Mouse (Mus musculus) limb, embryonic 12.5 days (tissue): ENCODE measurements around the gene Xiap. TPM values are rescaled to one million over a fixed set of nuclear protein-coding genes. Genes with fewer than 3 reads are reported as not detected.
A peak's percentile ranks its signal among the peaks of the same experiment; 100 is the strongest.

Experiments
- ATAC-seq: fragments of 200-750 bp; cut with Nextera tagmentation; 2 replicates; pipeline ENCODE4 v1.8.0; 2017; ENCODE audit warnings: low read depth, moderate TSS enrichment; ENCODE audit not compliant: insufficient number of reproducible peaks, insufficient read depth, low FRiP score, low TSS enrichment
- H3K27ac ChIP-seq: fragments of 300-500 bp; sonication (generic); 2 replicates; pipeline ENCODE4 v1.5.1; 2016; ENCODE audit warnings: mild to moderate bottlenecking, moderate library complexity
- H3K27me3 ChIP-seq: fragments of 300-500 bp; sonication (generic); 2 replicates; pipeline ENCODE4 v1.6.1; 2016; ENCODE audit warnings: mild to moderate bottlenecking, moderate library complexity
- H3K36me3 ChIP-seq: fragments of 300-500 bp; sonication (generic); 2 replicates; pipeline ENCODE4 v1.6.1; 2016; ENCODE audit warnings: mild to moderate bottlenecking, moderate library complexity
- H3K4me1 ChIP-seq: fragments of 300-500 bp; sonication (generic); replicated peaks from 2 replicates; pipeline ENCODE4 v1.6.1; 2016
- H3K4me2 ChIP-seq: fragments of 300-500 bp; sonication (generic); 2 replicates; pipeline ENCODE4 v1.6.1; 2016; ENCODE audit warnings: mild to moderate bottlenecking, moderate library complexity
- H3K4me3 ChIP-seq: fragments of 300-500 bp; sonication (generic); replicated peaks from 2 replicates; pipeline ENCODE4 v1.5.1; 2016; ENCODE audit warnings: mild to moderate bottlenecking
- H3K9ac ChIP-seq: fragments of 300-500 bp; sonication (generic); replicated peaks from 2 replicates; pipeline ENCODE4 v1.6.1; 2016; ENCODE audit warnings: mild to moderate bottlenecking, moderate library complexity
- H3K9me3 ChIP-seq: fragments of 300-500 bp; sonication (generic); 2 replicates; pipeline ENCODE4 v1.6.1; 2016; ENCODE audit warnings: mild to moderate bottlenecking, moderate library complexity
- WGBS: fragments of 180-500 bp; shearing (Covaris S2); methylation state at CpG from one replicate; pipeline ENCODE4 v1.1.7; 2016; 5-methylcytosine and 5-hydroxymethylcytosine counted together
- polyA plus RNA-seq: library from polyadenylated mRNA; unstranded; fragments of >200 nt; fragmentation: Nextera tagmentation; extraction: Ambion mirVana; gene quantifications from 2 replicates; pipeline ENCODE4 v1.2.1, GENCODE M21; 2016

Xiap gene
- polyA plus RNA-seq, 1 experiment from 2014 or later, result 14.8 TPM

DNA sequence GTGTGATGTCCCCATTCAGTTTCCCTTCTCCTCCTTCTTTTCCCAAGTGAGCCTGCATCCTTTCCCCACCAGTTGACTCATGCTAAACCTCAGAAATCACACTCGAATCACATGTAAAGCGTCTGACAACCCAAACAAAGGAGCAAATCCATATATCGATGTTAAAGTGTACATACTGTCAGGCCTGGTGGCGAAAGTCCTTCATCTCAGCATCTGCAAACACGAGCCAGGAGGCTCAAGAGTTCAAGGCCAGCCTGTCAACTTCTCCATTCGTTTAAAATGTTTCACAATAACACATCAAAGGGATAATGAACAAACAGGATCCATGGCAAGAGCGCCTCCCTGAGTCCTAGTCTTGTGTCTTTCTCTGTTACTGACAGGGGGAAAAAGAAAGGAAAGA, 14.5 kb upstream of the Xiap start:
- H3K4me1 ChIP-seq, result no peaks in the 10 kb centered on the region
- H3K4me3 ChIP-seq, result no peak overlapping the region
- H3K27me3 ChIP-seq, result no peaks in the 10 kb centered on the region
- no peaks in the 10 kb centered on the region for H3K9me3 ChIP-seq
- H3K9ac ChIP-seq, result no peak overlapping the region
- no peak overlapping the region for H3K27ac ChIP-seq
- H3K4me2 ChIP-seq, result no peak overlapping the region
- WGBS, result 89% methylated on average over 7 of the region's 7 CpGs
- H3K36me3 ChIP-seq, result no peaks in the 10 kb centered on the region
- ATAC-seq, result no peak

DNA sequence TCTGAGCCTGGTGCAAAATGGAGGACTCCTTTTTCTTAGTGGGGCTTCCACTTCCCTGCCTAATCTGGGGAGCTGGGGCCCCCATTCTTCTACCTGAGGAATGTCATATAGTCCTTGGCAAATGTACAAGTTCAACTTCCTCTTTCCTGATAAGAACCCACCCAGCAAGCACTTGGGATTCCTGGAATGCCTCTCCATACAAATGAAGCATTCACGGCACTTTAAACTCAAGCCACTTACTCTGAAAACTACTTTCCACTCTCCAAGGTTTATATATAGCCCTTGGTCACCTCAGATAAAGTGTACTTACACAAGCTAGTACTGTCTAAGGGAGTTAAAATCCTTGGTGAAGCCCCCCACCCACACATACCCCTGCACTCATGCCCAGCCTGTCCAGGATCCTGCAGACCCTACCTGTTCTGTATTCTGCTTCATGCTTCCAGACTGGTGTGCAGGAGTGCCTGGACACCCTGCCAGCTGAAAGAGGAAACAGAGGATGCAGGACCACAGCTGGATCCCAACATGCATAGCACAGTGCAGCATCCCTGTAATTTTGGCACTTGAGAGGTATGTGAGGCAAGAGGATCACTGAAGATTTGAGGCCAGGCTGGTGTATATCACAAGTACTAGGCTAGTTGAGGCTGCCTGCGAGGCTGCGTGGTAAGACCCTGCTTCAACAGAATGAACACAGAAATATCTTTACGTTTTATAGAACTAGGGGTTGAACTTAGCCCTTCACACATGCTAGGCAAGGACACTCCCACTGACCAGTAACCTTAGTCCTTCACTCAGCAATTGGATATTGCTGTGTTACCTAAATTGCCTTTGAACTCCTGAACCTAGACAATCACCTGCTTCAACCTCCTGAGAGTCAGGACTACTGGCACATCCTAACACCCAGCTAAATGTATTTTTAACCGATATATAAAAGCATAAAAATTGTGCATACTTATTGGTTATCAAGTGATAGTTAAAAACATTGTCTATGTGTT, 8.5 kb upstream of the Xiap start:
- no peaks in the 10 kb centered on the region for H3K9me3 ChIP-seq
- H3K4me3 ChIP-seq, result no peak overlapping the region
- H3K27ac ChIP-seq, result 0 out of 2 replicates have a peak overlapping the region, but pooled peaks have one; percentile 41
- no peak for ATAC-seq
- H3K36me3 ChIP-seq, result no peaks in the 10 kb centered on the region
- no peaks in the 10 kb centered on the region for H3K27me3 ChIP-seq
- H3K4me1 ChIP-seq, result no peaks in the 10 kb centered on the region
- WGBS, result 74% methylated on average over 5 of the region's 5 CpGs
- H3K9ac ChIP-seq, result no peak overlapping the region
- H3K4me2 ChIP-seq, result no peak overlapping the region

DNA sequence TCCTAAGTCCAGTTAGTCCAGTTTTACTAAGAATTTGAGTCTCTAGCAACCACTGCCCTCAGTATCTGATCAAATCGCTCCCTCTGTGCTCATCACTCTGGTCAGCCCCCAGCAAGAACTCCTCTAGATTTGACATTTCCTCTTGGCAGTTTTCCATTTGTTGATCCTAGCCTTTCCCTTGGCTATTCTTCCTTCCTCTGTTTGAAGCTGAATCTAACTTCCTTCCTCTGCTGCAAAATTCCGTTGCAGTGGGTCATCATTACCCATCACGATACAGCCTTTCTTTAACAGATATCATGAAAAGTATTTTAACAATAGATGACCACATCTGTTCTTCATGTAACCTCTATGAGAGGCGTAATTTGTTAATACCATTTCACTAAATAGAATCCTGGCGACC, 2.5 kb upstream of the Xiap start:
- no peak for ATAC-seq
- H3K36me3 ChIP-seq, result no peaks in the 10 kb centered on the region
- no peak overlapping the region for H3K4me3 ChIP-seq
- H3K9me3 ChIP-seq, result no peaks in the 10 kb centered on the region
- H3K9ac ChIP-seq, result no peak overlapping the region
- 82% methylated on average over 5 of the region's 5 CpGs for WGBS
- H3K4me2 ChIP-seq, result no peak overlapping the region
- no peaks in the 10 kb centered on the region for H3K4me1 ChIP-seq
- no peak overlapping the region for H3K27ac ChIP-seq
- H3K27me3 ChIP-seq, result no peaks in the 10 kb centered on the region

DNA sequence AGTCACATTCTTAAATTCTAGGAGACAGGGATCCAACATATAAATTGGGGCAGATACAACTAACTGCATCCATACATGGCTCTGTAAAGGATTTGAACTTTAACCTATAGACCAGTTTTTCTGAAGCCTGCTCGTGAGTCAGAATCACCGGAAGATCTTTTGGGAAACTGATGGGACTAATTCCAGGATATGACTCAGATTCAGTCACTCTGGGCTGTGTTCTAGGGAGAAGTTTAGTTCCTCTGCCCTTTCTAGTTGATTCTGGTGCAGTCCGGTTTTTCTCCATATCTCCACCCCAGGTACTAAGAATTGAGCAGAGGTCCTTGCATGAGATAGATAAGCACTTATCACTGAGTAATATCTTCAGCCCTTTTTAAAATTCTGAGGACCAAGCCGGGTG, 1.6 kb upstream of the Xiap start:
- 93% methylated on average over 4 of the region's 4 CpGs for WGBS
- no peaks in the 10 kb centered on the region for H3K4me1 ChIP-seq
- no peak for ATAC-seq

DNA sequence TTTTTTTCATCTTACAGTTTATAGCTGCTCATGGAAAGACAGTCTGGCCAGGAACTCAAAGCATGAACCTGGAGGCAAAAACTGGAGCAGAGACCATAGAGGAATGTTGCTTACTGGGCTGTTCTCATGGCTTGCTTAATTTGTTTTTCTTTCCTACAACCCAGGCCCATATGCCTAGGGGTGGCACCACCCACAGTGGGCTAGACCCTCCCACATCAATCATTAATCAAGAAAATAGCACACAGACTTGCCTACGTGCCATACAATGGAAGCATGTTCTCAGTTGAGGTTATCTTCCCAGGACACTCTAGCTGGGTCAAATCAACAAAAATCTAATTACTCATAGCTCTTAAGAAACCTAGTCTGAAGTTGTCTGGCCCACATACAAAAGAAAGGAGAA, 4.1 kb downstream of the Xiap start:
- 80% methylated on average over 1 of the region's 1 CpGs for WGBS

More for the DNA sequence above, 1.6 kb upstream of the Xiap start:
- Histone ChIP-seq H3K27ac (no peak overlapping the region), H3K36me3 (no peaks in the 10 kb centered on the region), H3K9me3 (no peaks in the 10 kb centered on the region), H3K4me3 (no peak overlapping the region), H3K9ac (no peak overlapping the region), H3K27me3 (no peaks in the 10 kb centered on the region), H3K4me2 (no peak overlapping the region)

DNA sequence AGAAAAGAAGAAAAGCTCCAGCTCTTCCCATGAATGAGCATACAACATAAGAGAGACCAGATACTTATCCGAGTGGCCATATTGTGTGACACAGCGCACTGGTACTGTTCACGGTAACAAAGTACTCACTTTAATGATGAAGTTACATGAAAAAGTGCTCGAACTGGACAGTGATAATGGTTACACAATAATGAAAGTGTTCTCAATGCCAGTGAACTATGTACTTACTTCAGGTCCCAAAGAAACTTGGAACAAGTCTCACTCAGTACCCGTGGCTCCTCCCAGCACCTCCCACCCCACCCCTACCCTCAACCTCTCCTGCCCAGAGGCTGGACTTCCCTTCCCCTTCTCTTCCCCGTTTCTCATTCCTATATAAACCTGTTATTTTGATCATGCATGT, 5.6 kb downstream of the Xiap start:
- Histone ChIP-seq H3K4me2 (no peak overlapping the region), H3K27ac (no peak overlapping the region), H3K9ac (no peak overlapping the region), H3K4me3 (no peak overlapping the region), H3K27me3 (no peaks in the 10 kb centered on the region), H3K9me3 (no peaks in the 10 kb centered on the region), H3K36me3 (no peaks in the 10 kb centered on the region), H3K4me1 (no peaks in the 10 kb centered on the region)
- ATAC-seq, result no peak
- 80% methylated on average over 6 of the region's 6 CpGs for WGBS

More for the DNA sequence above, 4.1 kb downstream of the Xiap start:
- no peak for ATAC-seq
- Histone ChIP-seq H3K9me3 (no peaks in the 10 kb centered on the region), H3K4me1 (no peaks in the 10 kb centered on the region), H3K27ac (no peak overlapping the region), H3K4me2 (no peak overlapping the region), H3K36me3 (no peaks in the 10 kb centered on the region), H3K9ac (no peak overlapping the region), H3K27me3 (no peaks in the 10 kb centered on the region), H3K4me3 (no peak overlapping the region)

DNA sequence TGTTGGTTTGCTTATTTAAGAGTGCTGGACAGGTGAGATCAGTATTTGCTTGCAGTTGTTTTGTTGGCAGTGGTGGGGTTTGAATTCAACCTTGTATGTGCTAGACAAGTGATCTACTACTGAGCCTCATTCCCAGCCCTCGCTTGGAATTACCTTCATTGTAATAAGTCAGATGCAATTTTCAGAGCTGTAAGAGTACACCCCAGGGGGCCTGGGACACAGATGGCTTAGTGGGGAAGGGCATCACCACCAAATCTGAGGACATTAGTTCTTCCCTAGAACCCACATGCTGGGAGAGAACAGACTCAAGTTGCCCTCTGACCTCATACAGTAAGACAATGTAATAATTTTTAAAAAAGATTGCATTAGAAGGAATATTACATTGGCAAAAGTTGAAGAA, 7.3 kb downstream of the Xiap start:
- no peak for ATAC-seq
- WGBS, result 83% methylated on average over 1 of the region's 1 CpGs
- Histone ChIP-seq H3K9ac (no peak overlapping the region), H3K4me2 (no peak overlapping the region), H3K27ac (no peak overlapping the region), H3K9me3 (no peaks in the 10 kb centered on the region), H3K27me3 (no peaks in the 10 kb centered on the region), H3K36me3 (no peaks in the 10 kb centered on the region), H3K4me3 (no peak overlapping the region), H3K4me1 (peaks cover 4% of the 10 kb centered on the region)

DNA sequence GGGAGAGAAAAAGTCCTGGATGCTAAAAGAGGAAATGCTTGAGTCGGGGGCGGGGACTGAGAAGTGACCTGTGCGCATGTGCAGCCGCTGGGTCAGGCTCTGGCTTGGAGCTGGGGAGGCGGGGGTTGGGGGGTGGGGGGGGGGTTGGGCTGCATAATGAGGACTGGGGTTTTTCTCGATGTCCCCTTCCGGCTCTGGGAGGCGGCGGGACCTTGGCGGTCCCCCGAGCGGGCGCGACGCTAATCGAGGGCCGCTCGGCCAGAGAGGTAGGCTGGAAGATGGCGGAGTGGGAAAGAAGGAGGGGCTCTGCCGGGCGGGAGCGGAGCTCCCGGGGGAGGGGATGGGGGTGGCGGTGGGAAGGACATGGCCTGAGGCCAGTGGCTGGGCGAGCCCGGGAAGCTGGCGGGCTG, 8.3 kb downstream of the Xiap start:
- H3K4me3 ChIP-seq, result peak overlapping the region; percentile 44
- no peaks in the 10 kb centered on the region for H3K27me3 ChIP-seq
- peaks cover 4% of the 10 kb centered on the region for H3K4me1 ChIP-seq
- no peaks in the 10 kb centered on the region for H3K9me3 ChIP-seq
- peak overlapping the region; percentile 49 for H3K4me2 ChIP-seq
- ATAC-seq, result peak; percentile 83
- H3K9ac ChIP-seq, result peak overlapping the region; percentile 58
- H3K27ac ChIP-seq, result peak overlapping the region; percentile 94
- whole genome bisulfite sequencing, result 20% methylated on average over 21 of the region's 27 CpGs
- H3K36me3 ChIP-seq, result no peaks in the 10 kb centered on the region

DNA sequence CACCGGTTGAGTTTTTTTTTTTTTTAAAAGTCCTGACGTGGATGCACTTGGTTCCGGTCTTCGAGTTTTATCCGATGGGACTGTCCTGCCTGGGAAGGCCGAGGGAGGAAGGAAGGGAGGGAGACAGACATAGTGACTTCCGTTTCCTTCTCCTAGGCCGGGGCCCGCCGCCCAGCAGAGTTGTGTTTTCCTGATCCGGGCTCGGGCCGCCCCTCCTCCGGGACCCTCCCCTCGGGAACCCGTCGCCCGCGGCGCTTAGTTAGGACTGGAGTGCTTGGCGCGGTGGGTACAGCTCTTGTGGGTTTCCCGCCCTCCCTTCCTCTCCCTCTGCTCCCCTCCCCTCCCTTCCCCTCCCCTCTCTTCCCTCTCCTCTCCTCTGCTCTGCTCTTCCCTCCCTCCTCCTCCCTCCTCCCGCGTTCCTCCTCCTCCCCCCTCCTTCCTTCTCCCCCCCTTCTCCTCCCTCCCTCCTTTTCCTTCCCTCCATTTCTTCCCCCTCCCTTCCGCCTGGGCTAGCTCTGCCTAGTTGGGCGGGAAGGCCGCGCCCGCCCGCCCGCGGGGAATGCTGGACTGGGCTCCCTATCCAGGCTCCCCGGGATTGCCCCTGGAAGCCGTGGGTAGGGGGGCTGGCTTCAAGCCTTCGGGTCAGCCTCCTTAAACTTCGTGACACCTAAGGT, 8.9 kb downstream of the Xiap start:
- ATAC-seq, result peak; percentile 92
- 9% methylated on average over 23 of the region's 37 CpGs for WGBS
- H3K9ac ChIP-seq, result peak overlapping the region; percentile 58
- H3K4me3 ChIP-seq, result peak overlapping the region; percentile 44
- peak overlapping the region; percentile 49 for H3K4me2 ChIP-seq
- peaks cover 4% of the 10 kb centered on the region for H3K4me1 ChIP-seq
- no peaks in the 10 kb centered on the region for H3K27me3 ChIP-seq
- peak overlapping the region; percentile 94 for H3K27ac ChIP-seq
- H3K9me3 ChIP-seq, result no peaks in the 10 kb centered on the region
- peaks cover 4% of the 10 kb centered on the region for H3K36me3 ChIP-seq

DNA sequence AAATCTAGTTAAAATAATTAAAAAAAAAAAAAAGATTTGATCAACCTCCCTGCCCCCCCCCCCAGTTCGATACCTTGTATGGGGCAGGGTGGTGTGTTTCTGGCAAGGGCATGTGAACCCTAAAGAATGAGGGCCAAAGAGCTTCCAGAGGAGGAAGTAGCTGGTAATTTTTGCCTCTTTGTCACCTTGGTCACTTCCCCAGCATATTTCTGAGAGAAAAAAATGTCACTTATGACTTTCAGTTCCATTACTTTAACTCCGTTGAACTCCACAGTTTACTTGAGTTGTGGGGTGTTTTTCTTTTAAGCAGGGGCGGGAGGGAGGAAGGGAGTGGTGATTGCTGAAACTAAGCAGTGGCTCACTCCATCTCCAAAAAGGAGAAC, 9.4 kb downstream of the Xiap start:
- ATAC-seq, result no peak; the same call in 1 of the 2 replicates
- 17% methylated on average over 3 of the region's 3 CpGs for WGBS
- H3K27me3 ChIP-seq, result no peaks in the 10 kb centered on the region

DNA sequence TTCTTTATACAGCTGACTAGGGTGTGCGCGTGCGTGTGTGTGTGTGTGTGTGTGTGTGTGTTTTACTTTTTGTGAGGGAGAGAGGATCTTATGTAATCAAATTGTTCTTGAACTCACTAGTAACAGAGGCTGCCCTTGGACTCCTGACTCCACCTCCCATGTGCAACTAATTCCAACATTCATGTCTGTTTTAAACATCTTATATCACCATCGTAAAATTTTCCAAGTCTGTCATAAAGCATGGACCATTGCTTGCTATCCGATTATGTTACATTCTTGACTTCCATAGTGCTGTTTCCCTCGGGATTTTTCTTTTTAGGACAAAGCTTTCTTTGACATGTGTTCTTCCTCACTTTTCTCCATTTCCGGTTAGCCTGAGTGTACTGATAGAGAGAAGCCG, 28.3 kb downstream of the Xiap start:
- Histone ChIP-seq H3K4me2 (no peak overlapping the region), H3K9me3 (no peaks in the 10 kb centered on the region), H3K36me3 (no peaks in the 10 kb centered on the region), H3K27ac (no peak overlapping the region), H3K27me3 (no peaks in the 10 kb centered on the region), H3K9ac (no peak overlapping the region), H3K4me3 (no peak overlapping the region), H3K4me1 (no peaks in the 10 kb centered on the region)
- WGBS, result 76% methylated on average over 8 of the region's 8 CpGs
- ATAC-seq, result no peak

More for the DNA sequence above, 9.4 kb downstream of the Xiap start:
- Histone ChIP-seq H3K4me3 (peak overlapping the region; percentile 44), H3K4me2 (peak overlapping the region; percentile 49), H3K36me3 (peaks cover 5% of the 10 kb centered on the region), H3K27ac (peak overlapping the region; percentile 94), H3K9ac (peak overlapping the region; percentile 52), H3K9me3 (no peaks in the 10 kb centered on the region), H3K4me1 (peaks cover 4% of the 10 kb centered on the region)
